Mouse (Mus musculus) stomach, postnatal 0 days (tissue): ENCODE data around the gene Hrasls5.

Source experiments
- CTCF ChIP-seq: IDR thresholded peaks from 2 replicates; pipeline ENCODE4 v1.5.1; 2016; ENCODE audit warnings: antibody characterized with exemption, low read depth, mild to moderate bottlenecking, moderate library complexity
- EP300 ChIP-seq: optimal IDR thresholded peaks from 2 replicates; pipeline ENCODE3; 2016; ENCODE audit warnings: antibody characterized with exemption

- TF ChIP-seq CTCF (peak; percentile 51), EP300 (no peak)
These were observed at the start of gene Hrasls5 for GRCm38 (mm10) chr19:7611942-7612757.
